Mouse (Mus musculus): ENCODE results near the gene Caskin1. TPM values are rescaled to one million over a fixed set of nuclear protein-coding genes. Genes with fewer than 3 reads are reported as not detected.
"Not testable (repeated sequence)": the region's sequence is repeated elsewhere in the genome, so short reads cannot be mapped to it uniquely, and the experiment has no call there.

Gene Caskin1
- polyA plus RNA-seq, 1 experiment from 2014 or later = 3.1 TPM

DNA sequence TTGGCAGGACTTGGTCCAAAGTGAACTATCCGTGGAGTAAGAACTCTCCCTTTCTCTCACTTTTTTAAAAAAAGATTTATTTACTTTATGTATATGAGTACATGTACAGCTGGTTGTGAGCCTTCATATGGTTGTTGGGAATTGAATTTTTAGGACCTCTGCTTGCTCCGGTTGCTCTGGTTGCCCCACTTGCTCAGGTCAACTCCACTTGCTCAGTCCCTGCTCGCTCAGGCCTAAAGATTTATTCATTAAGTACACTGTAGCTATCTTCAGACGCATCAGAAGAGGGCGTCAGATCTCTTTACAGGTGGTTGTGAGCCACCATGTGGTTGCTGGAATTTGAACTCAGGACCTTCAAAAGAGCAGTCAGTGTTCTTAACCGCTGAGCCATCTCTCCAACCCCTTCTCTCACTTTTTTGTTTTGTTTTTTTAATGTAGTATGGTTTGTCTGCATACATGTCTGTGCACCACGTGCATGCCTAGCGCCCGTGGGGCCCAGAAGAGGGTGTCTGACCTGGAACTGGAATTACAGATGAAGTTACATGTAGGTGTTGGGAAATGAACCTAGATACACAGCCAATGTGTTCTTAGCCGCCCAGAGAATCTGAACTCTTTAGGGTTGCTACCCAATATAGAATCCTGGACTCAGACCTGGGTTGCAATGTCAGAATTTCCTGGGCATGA, 32.7 kb upstream of the Caskin1 start:
- peak overlapping the region; percentile 96 for H3K27ac ChIP-seq (replicated peaks)
- peak overlapping the region; percentile 90 for H3K4me3 ChIP-seq

DNA sequence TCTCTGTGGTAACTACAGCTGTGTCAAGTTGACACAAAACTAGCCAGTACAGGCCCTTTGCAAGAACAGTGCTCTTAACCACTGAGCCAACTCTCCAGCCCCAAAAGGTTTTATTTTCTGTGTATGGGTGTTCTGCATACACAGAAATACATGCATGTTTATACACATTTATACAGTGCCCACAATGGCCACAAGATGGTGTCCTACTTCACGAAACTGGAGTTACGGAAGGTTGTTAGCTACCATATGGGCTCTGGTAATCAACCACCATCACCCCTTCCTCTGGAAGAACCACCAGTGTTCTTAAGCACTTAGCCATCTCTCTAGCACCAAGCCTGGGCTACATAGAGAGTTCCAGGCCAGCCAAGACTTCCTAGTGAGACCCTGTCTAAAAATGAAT, 26.8 kb upstream of the Caskin1 start:
- H3K4me3 ChIP-seq = no peak overlapping the region
- H3K9me3 ChIP-seq = no peaks in the 10 kb centered on the region
- no peak for DNase-seq (ENCODE audit: low spot score)
- no peak overlapping the region for H3K27ac ChIP-seq (replicated peaks)
- no peaks in the 10 kb centered on the region for H3K27me3 ChIP-seq (replicated peaks; ENCODE audit: low read depth, poor library complexity, severe bottlenecking)
- 70% methylated on average over 2 of the region's 2 CpGs for WGBS
- no peaks in the 10 kb centered on the region for H3K36me3 ChIP-seq (replicated peaks)
- H3K4me1 ChIP-seq = no peaks in the 10 kb centered on the region

More for the DNA sequence above, 32.7 kb upstream of the Caskin1 start:
- H3K27me3 ChIP-seq (replicated peaks; ENCODE audit: low read depth, poor library complexity, severe bottlenecking); H3K9me3 ChIP-seq; DNase-seq (ENCODE audit: low spot score): not testable (repeated sequence)
- Histone ChIP-seq H3K4me1 (peaks cover 19% of the 10 kb centered on the region), H3K36me3 (replicated peaks) (peaks cover 11% of the 10 kb centered on the region)
- WGBS = 54% methylated on average over 10 of the region's 10 CpGs

DNA sequence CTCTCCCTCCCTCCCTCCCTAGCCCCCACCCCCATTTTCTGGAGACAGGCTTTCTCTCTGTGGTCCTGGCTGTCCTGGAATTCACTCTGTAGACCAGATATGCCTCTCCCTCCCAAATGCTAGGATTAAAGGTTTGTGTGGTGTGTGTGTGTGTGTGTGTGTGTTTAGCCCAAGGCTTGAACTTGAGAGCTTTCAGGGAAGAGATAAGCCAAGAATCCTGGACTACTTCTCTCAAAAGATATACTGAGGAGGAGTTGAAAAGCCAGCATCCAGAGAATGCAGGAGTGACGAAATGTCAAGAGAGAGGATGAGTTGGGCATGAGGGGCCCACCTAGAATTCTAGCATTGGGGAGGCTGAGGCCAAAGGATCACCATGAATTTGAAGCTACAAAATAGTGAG, 25.5 kb upstream of the Caskin1 start:
- no peaks in the 10 kb centered on the region for H3K9me3 ChIP-seq
- H3K27ac ChIP-seq (replicated peaks) = no peak overlapping the region
- DNase-seq (ENCODE audit: low spot score) = no peak
- no peaks in the 10 kb centered on the region for H3K4me1 ChIP-seq
- no peaks in the 10 kb centered on the region for H3K36me3 ChIP-seq (replicated peaks)
- no peak overlapping the region for H3K4me3 ChIP-seq
- H3K27me3 ChIP-seq (replicated peaks; ENCODE audit: low read depth, poor library complexity, severe bottlenecking) = no peaks in the 10 kb centered on the region
- 89% methylated on average over 1 of the region's 1 CpGs for WGBS

DNA sequence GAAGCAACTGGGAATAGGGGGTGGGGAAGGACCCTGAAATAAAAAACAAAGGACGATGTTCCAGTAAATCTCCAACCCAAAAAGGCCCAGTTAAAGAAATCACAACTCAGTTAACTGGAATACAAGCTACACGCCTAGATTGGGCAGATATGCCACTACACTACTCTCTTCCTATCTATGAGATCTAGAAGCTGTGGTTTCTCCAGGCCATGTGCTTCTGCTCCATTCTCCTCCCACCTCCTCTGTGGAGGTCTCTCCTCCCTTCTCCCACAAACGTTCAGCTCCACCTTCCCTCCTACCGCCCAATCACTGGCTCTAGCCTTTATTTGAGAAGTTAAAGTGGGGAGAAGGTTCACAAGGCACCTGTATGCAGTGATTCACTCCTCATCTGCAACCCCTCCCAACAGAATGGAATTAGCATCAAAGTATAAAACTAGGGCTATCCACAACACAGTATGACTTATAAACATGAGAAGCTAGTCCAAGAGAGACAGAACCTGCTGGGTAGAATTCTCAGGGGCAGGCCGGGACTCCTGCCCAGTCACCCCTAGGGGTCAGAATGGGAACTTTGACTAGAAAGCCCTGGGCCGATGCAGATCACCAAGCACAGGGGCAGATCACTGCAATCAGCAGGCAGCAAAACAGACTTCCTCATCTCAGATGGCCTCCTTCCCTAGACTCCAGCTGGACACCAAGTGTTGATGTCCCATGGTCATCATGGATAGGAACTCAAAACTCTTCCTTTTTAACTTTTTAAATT, 24.8 kb upstream of the Caskin1 start:
- no peak overlapping the region for H3K27ac ChIP-seq (replicated peaks)
- no peaks in the 10 kb centered on the region for H3K36me3 ChIP-seq (replicated peaks)
- no peaks in the 10 kb centered on the region for H3K9me3 ChIP-seq
- no peak overlapping the region for H3K4me3 ChIP-seq
- no peak for DNase-seq (ENCODE audit: low spot score)
- no peaks in the 10 kb centered on the region for H3K27me3 ChIP-seq (replicated peaks; ENCODE audit: low read depth, poor library complexity, severe bottlenecking)
- 63% methylated on average over 6 of the region's 6 CpGs for WGBS
- no peaks in the 10 kb centered on the region for H3K4me1 ChIP-seq

DNA sequence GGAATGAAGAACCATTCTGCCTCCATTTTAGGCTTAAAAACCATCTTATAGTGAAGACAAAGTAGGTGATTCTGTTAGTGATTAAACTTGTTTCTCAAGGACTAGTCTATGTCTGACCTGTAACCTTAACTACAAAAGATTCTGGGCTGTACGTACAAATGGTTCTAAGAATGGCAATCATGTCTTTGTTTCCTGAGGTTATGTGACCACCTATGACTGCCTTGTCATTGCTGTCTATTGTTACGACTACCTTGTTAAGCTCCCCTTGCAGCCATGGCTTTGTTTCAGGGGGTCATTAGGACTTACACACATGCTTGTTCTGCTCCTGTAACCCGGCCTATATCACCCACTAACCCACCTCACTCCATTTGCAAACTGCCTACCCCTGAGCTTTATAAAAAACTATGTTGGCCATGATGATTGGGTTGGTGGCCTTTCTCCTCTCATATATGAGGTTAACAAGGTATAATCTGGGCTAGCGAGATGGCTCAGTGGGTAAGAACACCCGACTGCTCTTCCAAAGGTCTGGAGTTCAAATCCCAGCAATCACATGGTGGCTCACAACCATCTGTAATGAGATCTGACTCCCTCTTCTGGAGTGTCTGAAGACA, 19.7 kb upstream of the Caskin1 start:
- no peak overlapping the region for H3K27ac ChIP-seq (replicated peaks)
- DNase-seq (ENCODE audit: low spot score) = no peak
- peaks cover 19% of the 10 kb centered on the region for H3K36me3 ChIP-seq (replicated peaks)
- no peaks in the 10 kb centered on the region for H3K27me3 ChIP-seq (replicated peaks; ENCODE audit: low read depth, poor library complexity, severe bottlenecking)
- no peak overlapping the region for H3K4me3 ChIP-seq
- no peaks in the 10 kb centered on the region for H3K9me3 ChIP-seq
- 89% methylated on average over 5 of the region's 5 CpGs for WGBS
- H3K4me1 ChIP-seq = peaks cover 31% of the 10 kb centered on the region

DNA sequence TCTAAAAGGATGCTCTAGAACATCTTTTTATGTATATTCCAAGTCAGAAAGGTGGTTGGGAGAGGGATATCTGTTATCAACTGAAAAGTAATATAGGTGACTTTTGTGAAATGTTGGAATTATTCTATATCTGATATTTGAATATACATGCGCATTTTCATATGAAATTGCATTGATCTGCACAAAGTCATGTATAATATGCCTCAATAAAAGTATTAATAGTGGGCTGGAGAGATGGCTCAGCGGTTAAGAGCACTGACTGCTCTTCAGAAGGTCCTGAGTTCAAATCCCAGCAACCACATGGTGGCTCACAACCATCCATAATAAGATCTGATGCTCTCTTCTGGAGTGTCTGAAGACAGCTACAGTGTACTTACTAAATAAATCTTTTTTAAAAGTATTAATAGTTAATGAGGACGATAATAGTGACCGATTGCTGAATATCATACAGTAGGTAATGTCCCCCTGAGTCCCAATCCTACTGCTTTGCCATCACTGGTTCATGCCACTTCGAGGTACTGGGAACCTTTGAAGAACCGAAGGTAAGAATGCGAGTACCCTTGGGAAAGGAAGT, 19.0 kb upstream of the Caskin1 start:
- Histone ChIP-seq H3K27ac (replicated peaks) (peak overlapping the region; percentile 92), H3K36me3 (replicated peaks) (peaks cover 26% of the 10 kb centered on the region), H3K4me3 (peak overlapping the region; percentile 91), H3K4me1 (peaks cover 38% of the 10 kb centered on the region), H3K9me3 (no peaks in the 10 kb centered on the region), H3K27me3 (replicated peaks; ENCODE audit: low read depth, poor library complexity, severe bottlenecking) (no peaks in the 10 kb centered on the region)
- WGBS = 20% methylated on average over 7 of the region's 7 CpGs
- no peak for DNase-seq (ENCODE audit: low spot score)

DNA sequence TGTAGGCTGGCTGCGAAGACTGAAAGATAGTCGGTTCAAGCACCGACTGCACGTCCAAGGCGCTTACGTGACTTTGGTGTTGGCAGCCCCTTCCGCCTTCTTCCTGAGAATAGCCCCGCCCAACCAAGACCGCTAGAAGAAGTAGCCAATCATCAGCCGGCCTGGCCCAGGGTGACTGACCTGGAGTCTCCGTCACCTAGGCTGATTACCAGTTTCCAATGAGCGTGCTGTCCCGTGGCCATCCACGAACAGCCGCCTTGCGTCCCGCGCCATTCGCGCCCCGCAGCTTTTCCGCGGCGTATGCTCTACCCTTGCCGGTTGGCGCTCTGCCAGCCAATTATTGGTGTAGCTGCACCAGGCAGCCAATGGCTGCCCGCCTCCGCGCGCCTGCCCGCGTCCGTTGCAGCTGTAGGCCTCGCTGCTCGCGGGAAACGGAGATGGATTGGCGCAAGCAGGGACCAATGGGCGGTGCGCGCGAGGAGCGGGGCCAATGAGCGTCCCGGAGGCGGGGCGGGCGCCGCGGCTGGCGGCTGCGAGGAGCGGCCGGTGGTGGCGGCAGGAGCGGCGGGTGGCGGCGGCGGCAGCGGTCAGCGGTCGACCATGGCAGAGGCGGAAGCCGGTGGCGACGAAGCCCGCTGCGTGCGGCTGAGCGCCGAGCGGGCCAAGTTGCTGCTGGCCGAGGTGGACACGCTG, 18.3 kb upstream of the Caskin1 start, which contains the start of the genes E4f1 and Pgp:
Gene E4f1 (minus strand): TSS at position 404 of the 693 bp plus-strand sequence.
Gene Pgp (plus strand): TSS at position 483 of the 693 bp plus-strand sequence.
- WGBS = under 1% methylated on average over 75 of the region's 75 CpGs
- peak; percentile 99 for DNase-seq (ENCODE audit: low spot score)
- Histone ChIP-seq H3K9me3 (no peaks in the 10 kb centered on the region), H3K27me3 (replicated peaks; ENCODE audit: low read depth, poor library complexity, severe bottlenecking) (no peaks in the 10 kb centered on the region), H3K27ac (replicated peaks) (peak within 1 kb of the TSS; percentile 92), H3K36me3 (replicated peaks) (peaks cover 32% of the 10 kb centered on the region), H3K4me3 (peak within 1 kb of the TSS; percentile 91), H3K4me1 (peaks cover 44% of the 10 kb centered on the region)

DNA sequence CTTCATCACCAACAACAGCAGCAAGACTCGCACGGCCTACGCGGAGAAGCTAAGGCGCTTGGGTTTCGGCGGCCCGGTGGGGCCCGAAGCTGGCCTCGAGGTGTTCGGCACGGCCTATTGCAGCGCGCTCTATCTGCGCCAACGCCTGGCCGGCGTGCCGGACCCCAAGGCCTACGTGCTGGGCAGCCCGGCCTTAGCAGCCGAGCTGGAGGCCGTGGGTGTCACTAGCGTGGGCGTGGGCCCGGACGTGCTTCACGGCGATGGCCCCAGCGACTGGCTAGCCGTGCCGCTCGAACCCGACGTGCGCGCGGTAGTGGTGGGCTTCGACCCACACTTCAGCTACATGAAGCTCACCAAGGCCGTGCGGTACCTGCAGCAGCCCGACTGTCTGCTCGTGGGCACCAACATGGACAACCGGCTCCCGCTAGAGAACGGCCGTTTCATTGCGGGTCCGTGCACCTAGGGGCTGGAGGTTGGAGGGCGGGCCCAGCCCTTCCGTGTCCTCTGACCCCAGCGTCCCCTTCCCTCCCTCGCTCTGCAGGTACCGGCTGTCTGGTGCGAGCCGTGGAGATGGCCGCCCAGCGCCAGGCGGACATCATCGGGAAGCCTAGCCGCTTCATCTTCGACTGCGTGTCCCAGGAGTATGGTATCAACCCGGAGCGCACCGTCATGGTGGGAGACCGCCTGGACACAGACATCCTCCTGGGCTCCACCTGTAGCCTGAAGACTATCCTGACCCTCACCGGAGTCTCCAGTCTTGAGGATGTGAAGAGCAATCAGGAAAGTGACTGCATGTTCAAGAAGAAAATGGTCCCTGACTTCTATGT, 17.5 kb upstream of the Caskin1 start:
- peak overlapping the region; percentile 92 for H3K27ac ChIP-seq (replicated peaks)
- peak overlapping the region; percentile 91 for H3K4me3 ChIP-seq
- peaks cover 46% of the 10 kb centered on the region for H3K4me1 ChIP-seq
- no peaks in the 10 kb centered on the region for H3K9me3 ChIP-seq
- no peaks in the 10 kb centered on the region for H3K27me3 ChIP-seq (replicated peaks; ENCODE audit: low read depth, poor library complexity, severe bottlenecking)
- DNase-seq (ENCODE audit: low spot score) = peak; percentile 58
- H3K36me3 ChIP-seq (replicated peaks) = peaks cover 41% of the 10 kb centered on the region
- under 1% methylated on average over 68 of the region's 68 CpGs for WGBS

DNA sequence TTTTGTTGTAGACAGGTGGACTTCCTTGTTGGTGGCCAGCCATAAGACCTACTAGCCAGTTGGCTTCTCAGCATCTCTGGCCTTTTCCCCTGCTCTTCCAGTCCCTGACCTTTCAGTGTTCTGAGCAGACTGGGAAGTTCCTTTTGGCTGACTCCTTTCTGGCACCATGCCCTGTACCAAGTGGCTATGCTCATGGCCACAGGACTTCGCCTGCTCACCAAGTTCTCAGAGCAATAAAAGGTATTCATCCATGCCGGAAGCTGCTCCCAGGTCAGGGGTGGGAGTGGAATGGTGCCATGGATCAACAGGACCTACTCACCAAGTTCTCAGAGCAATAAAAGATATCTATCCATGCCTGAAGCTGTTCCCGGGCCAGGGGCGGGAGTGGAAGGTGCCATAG, 15.9 kb upstream of the Caskin1 start:
- Histone ChIP-seq H3K9me3 (no peaks in the 10 kb centered on the region), H3K4me1 (peaks cover 47% of the 10 kb centered on the region), H3K36me3 (replicated peaks) (peaks cover 57% of the 10 kb centered on the region), H3K27me3 (replicated peaks; ENCODE audit: low read depth, poor library complexity, severe bottlenecking) (no peaks in the 10 kb centered on the region), H3K27ac (replicated peaks) (no peak overlapping the region), H3K4me3 (peak overlapping the region; percentile 91)
- 89% methylated on average over 4 of the region's 4 CpGs for WGBS
- DNase-seq (ENCODE audit: low spot score) = no peak

DNA sequence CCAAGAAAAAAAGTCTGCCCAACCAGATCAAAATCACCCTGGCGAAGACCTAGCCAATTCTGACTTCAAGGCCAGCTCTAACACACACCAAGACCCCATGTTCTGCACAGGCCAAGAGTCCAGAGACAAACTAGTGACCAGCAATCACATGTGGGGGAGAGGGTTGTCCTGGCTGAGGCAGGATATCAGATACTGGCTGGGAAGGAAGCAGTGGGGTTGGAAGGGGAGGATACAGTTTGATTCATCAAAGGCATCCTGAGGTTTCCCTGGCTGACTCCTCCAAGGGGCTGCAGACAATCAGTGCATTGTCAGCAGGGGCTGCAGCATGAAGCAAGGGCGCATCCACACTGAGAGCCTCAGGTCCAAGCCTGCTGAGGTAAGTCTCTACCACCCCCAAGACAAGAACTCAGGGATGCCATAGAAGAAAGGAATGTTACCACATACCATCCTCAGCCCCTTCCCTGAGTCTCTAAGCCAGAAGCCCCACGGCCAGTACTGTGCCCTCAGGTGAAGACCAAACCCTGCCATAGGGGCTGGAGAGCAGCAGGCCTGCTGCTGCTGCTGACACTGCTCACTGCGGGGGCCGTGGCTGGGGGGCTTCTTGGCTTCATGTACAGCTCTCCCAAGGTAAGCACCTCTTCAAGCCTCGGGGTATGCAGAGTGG, 14.7 kb upstream of the Caskin1 start, which contains the start of gene Bricd5:
Gene Bricd5 (plus strand): TSS at position 273 of the 664 bp plus-strand sequence.
- Histone ChIP-seq H3K4me1 (peaks cover 58% of the 10 kb centered on the region), H3K27ac (replicated peaks) (no peak within 1 kb of the TSS), H3K36me3 (replicated peaks) (peaks cover 63% of the 10 kb centered on the region), H3K4me3 (peak within 1 kb of the TSS; percentile 91; the same call in 1 of the 2 replicates), H3K27me3 (replicated peaks; ENCODE audit: low read depth, poor library complexity, severe bottlenecking) (no peaks in the 10 kb centered on the region), H3K9me3 (no peaks in the 10 kb centered on the region)
- no peak for DNase-seq (ENCODE audit: low spot score)
- WGBS = 55% methylated on average over 6 of the region's 6 CpGs

DNA sequence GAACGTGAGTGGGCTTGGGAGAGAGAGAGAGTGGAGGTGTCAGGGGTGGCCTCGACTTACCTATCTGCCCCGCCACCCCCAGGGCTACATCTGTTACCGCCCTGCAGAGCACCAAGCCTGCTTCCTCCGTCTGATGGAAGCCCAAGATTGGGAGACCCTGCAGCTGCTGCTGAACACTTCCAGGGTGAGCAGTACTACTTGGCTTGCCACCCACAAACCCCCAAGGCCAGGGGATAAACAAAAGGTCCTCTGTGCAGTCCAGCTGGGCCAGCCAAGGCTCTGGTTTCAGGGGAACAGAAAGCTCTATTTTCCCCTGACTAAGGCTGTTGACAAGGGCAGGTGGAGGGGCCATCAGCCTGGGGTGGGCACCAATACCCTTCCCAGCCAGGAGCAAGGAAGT, 13.8 kb upstream of the Caskin1 start:
- peak; percentile 25 for DNase-seq (ENCODE audit: low spot score)
- Histone ChIP-seq H3K4me1 (peaks cover 58% of the 10 kb centered on the region), H3K27ac (replicated peaks) (no peak overlapping the region), H3K27me3 (replicated peaks; ENCODE audit: low read depth, poor library complexity, severe bottlenecking) (no peaks in the 10 kb centered on the region), H3K36me3 (replicated peaks) (peaks cover 63% of the 10 kb centered on the region), H3K4me3 (no peak overlapping the region), H3K9me3 (no peaks in the 10 kb centered on the region)
- WGBS = 70% methylated on average over 5 of the region's 5 CpGs

Data from embryonic facial prominence, embryonic 10.5 days (tissue).